Mouse (Mus musculus): ENCODE measurements around the gene Mrpl4. TPM values are rescaled to one million over a fixed set of nuclear protein-coding genes. Genes with fewer than 3 reads are reported as not detected.
A peak's percentile ranks its signal among the peaks of the same experiment; 100 is the strongest.

The Mrpl4 gene
- 98.6 and 112 TPM in 2 replicates for polyA plus RNA-seq (2014; fragmentation: Nextera tagmentation; extraction: Ambion mirVana)

DNA sequence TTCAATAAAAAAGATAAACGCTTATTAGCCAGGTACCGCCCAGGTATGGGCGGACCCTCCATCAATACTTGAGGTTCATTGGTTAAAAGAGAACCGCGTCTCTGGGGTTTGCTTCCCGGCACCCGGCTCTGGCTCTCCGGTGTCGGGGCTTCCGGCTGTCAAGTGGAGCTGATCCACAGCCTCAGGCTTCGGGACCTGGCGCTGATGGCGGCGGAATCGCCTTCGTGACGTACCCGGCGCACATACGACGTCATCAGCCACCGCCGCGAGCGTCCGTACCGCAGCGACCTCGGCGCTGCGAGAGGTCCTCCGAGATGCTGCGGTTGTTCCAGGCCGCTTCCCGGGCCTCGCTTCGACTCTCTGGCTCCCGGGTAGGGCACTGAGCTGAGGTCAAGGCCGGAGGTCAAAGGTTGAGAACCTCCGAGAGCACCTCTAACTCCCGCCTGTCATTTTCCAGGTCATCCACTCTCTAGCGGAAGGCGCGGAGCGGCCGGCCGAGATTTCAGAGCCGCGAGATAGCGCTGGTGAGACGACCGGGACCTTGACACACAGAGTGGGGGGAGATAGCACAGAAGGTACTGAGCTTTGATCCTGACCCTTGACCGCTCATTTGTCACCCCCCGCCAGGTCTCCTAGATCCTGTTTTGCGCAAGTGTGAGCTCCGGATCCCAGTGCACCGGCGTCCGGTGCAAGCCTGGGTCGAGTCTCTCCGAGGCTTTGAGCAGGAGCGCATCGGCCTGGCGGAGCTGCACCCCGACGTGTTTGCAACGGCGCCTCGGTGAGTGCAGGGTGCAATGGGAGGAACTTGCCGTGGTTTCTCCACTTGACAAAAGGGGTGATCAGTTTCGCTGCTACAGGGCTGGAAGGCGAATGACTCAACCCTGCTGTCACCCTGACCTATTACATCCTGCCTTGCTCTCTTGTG is at the start of gene Mrpl4:
Gene Mrpl4 (plus strand): TSS at position 112 of the 925 bp plus-strand sequence.
- Histone ChIP-seq H3K9ac (replicated peaks; ENCODE audit: low read length) (peak within 1 kb of the TSS; percentile 88), H3K27ac (replicated peaks; ENCODE audit: low read depth, low read length) (peak within 1 kb of the TSS; percentile 84), H3K4me1 (ENCODE audit: control insufficient read depth, insufficient read depth, low read length) (0 out of 2 replicates have a peak, but pooled peaks cover 3% of the 10 kb centered on the region), H3K27me3 (ENCODE audit: control insufficient read depth, insufficient read depth, low read length) (no peaks in the 10 kb centered on the region), H3K4me3 (replicated peaks; ENCODE audit: low read depth, low read length) (peak within 1 kb of the TSS; percentile 83), H3K4me2 (ENCODE audit: low read length) (peak within 1 kb of the TSS; percentile 86), H3K9me3 (ENCODE audit: control insufficient read depth, low read length) (no peaks in the 10 kb centered on the region), H3K36me3 (ENCODE audit: control insufficient read depth, insufficient read depth, low read length) (peaks cover 36% of the 10 kb centered on the region)
- DNase-seq (peak; percentile 96), ATAC-seq (ENCODE audit: low FRiP score, low TSS enrichment) (peak; percentile 91)
- under 1% methylated on average over 72 of the region's 72 CpGs for WGBS

DNA sequence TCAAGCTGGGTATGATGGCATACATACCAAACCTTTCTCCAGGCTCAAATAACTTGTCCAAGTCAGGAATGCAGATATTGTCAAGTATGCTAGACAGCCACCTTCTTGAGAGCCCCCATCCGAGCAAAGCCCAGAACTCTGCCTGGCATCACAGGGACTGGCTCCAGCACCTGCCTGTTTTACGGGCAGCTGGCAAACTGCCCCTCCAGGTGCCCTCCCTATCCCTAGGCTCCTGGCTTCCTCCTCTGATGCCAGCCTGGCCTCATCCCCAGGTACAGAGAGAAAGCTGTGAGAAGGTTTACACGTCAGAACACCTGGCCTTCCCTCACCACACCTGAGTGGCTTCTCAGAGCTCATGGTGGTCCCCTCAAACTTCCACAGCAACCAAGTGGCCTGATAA is 45.5 kb upstream of the Mrpl4 start:
- Histone ChIP-seq H3K27me3 (ENCODE audit: control insufficient read depth, insufficient read depth, low read length) (no peaks in the 10 kb centered on the region), H3K36me3 (ENCODE audit: control insufficient read depth, insufficient read depth, low read length) (no peaks in the 10 kb centered on the region), H3K9ac (replicated peaks; ENCODE audit: low read length) (no peak overlapping the region), H3K27ac (replicated peaks; ENCODE audit: low read depth, low read length) (no peak overlapping the region), H3K4me3 (replicated peaks; ENCODE audit: low read depth, low read length) (no peak overlapping the region), H3K4me1 (ENCODE audit: control insufficient read depth, insufficient read depth, low read length) (no peaks in the 10 kb centered on the region), H3K4me2 (ENCODE audit: low read length) (no peak overlapping the region), H3K9me3 (ENCODE audit: control insufficient read depth, low read length) (no peaks in the 10 kb centered on the region)
- ATAC-seq (ENCODE audit: low FRiP score, low TSS enrichment) (no peak), DNase-seq (no peak)
- WGBS: 78% methylated on average over 3 of the region's 3 CpGs

GRCm38 (mm10) chr9:20959430-20959938 is 43.1 kb upstream of the Mrpl4 start, which contains the start of gene Dnmt1:
Dnmt1 (minus strand) TSS chr9:20959888.
- Histone ChIP-seq H3K9ac (replicated peaks; ENCODE audit: low read length) (no peak within 1 kb of the TSS), H3K27ac (replicated peaks; ENCODE audit: low read depth, low read length) (no peak within 1 kb of the TSS), H3K4me2 (ENCODE audit: low read length) (no peak within 1 kb of the TSS), H3K4me3 (replicated peaks; ENCODE audit: low read depth, low read length) (no peak within 1 kb of the TSS), H3K9me3 (ENCODE audit: control insufficient read depth, low read length) (no peaks in the 10 kb centered on the region), H3K4me1 (ENCODE audit: control insufficient read depth, insufficient read depth, low read length) (no peaks in the 10 kb centered on the region), H3K36me3 (ENCODE audit: control insufficient read depth, insufficient read depth, low read length) (no peaks in the 10 kb centered on the region), H3K27me3 (ENCODE audit: control insufficient read depth, insufficient read depth, low read length) (no peaks in the 10 kb centered on the region)
- WGBS: 95% methylated on average over 2 of the region's 2 CpGs
- ATAC-seq (ENCODE audit: low FRiP score, low TSS enrichment): no peak
- no peak for DNase-seq

- no peak overlapping the region for H3K27ac ChIP-seq (replicated peaks; ENCODE audit: low read depth, low read length)
- 80% methylated on average over 9 of the region's 9 CpGs for WGBS
- H3K36me3 ChIP-seq (ENCODE audit: control insufficient read depth, insufficient read depth, low read length): no peaks in the 10 kb centered on the region
- H3K4me1 ChIP-seq (ENCODE audit: control insufficient read depth, insufficient read depth, low read length): no peaks in the 10 kb centered on the region
- ATAC-seq (ENCODE audit: low FRiP score, low TSS enrichment): no peak
- H3K9ac ChIP-seq (replicated peaks; ENCODE audit: low read length): no peak overlapping the region
- H3K4me3 ChIP-seq (replicated peaks; ENCODE audit: low read depth, low read length): no peak overlapping the region
- H3K27me3 ChIP-seq (ENCODE audit: control insufficient read depth, insufficient read depth, low read length): no peaks in the 10 kb centered on the region
- H3K4me2 ChIP-seq (ENCODE audit: low read length): no peak overlapping the region
- DNase-seq: no peak
- H3K9me3 ChIP-seq (ENCODE audit: control insufficient read depth, low read length): no peaks in the 10 kb centered on the region
Measured at GRCm38 (mm10) chr9:20961557-20961956, 41.0 kb upstream of the Mrpl4 start.

DNA sequence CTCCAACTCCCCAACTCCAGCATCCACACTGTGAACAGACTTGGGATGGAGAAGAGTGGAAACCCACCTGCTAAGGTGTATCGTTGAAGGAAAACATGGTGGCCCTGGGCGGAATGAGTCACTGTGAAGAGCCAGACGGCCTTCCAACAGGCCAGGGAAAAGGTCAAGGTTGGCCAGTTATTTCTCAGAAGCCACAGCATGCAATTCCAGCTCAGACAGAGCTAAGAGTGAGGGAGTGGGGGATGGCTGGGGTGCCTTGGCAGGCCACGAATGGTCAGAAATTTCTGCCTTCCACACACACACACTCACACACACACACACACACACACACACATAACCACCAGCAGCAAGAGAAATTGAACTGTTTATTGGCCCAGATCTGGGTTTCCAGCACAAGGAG is 36.9 kb upstream of the Mrpl4 start:
- 90% methylated on average over 4 of the region's 4 CpGs for WGBS
- Histone ChIP-seq H3K9ac (replicated peaks; ENCODE audit: low read length) (no peak overlapping the region), H3K4me2 (ENCODE audit: low read length) (no peak overlapping the region), H3K9me3 (ENCODE audit: control insufficient read depth, low read length) (no peaks in the 10 kb centered on the region), H3K36me3 (ENCODE audit: control insufficient read depth, insufficient read depth, low read length) (peaks cover 11% of the 10 kb centered on the region), H3K4me1 (ENCODE audit: control insufficient read depth, insufficient read depth, low read length) (no peaks in the 10 kb centered on the region), H3K27me3 (ENCODE audit: control insufficient read depth, insufficient read depth, low read length) (no peaks in the 10 kb centered on the region), H3K27ac (replicated peaks; ENCODE audit: low read depth, low read length) (no peak overlapping the region), H3K4me3 (replicated peaks; ENCODE audit: low read depth, low read length) (no peak overlapping the region)
- ATAC-seq (ENCODE audit: low FRiP score, low TSS enrichment): no peak
- DNase-seq: no peak

GRCm38 (mm10) chr9:20966008-20966407 is 36.5 kb upstream of the Mrpl4 start:
- 89% methylated on average over 3 of the region's 3 CpGs for WGBS
- no peak overlapping the region for H3K9ac ChIP-seq (replicated peaks; ENCODE audit: low read length)
- no peak for DNase-seq
- no peak overlapping the region for H3K4me3 ChIP-seq (replicated peaks; ENCODE audit: low read depth, low read length)
- no peaks in the 10 kb centered on the region for H3K9me3 ChIP-seq (ENCODE audit: control insufficient read depth, low read length)
- H3K27ac ChIP-seq (replicated peaks; ENCODE audit: low read depth, low read length): no peak overlapping the region
- no peaks in the 10 kb centered on the region for H3K4me1 ChIP-seq (ENCODE audit: control insufficient read depth, insufficient read depth, low read length)
- no peak for ATAC-seq (ENCODE audit: low FRiP score, low TSS enrichment)
- H3K4me2 ChIP-seq (ENCODE audit: low read length): no peak overlapping the region
- H3K27me3 ChIP-seq (ENCODE audit: control insufficient read depth, insufficient read depth, low read length): no peaks in the 10 kb centered on the region
- H3K36me3 ChIP-seq (ENCODE audit: control insufficient read depth, insufficient read depth, low read length): peaks cover 11% of the 10 kb centered on the region

DNA sequence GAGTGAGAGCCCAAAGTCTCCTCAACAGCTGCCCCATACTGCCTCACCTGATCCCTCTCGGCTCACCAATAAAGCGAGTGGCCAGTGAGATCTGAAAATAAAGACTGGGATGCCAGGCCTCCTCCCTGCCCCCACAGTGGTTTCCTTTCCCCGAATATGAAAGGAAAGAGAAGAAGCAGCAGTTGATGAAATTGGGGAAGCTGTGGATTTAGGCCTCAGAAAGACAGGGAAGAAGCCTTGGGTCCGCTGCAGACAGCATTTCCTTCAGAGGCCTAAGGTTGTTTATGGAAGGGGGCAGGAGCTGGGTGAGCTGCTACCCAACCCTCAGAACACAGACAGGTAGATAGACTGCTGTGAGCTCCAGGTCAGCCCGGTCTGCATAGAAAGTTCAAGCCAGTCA is 35.8 kb upstream of the Mrpl4 start:
- WGBS: 79% methylated on average over 5 of the region's 5 CpGs
- DNase-seq: no peak
- peaks cover 11% of the 10 kb centered on the region for H3K36me3 ChIP-seq (ENCODE audit: control insufficient read depth, insufficient read depth, low read length)
- H3K4me2 ChIP-seq (ENCODE audit: low read length): no peak overlapping the region
- H3K27me3 ChIP-seq (ENCODE audit: control insufficient read depth, insufficient read depth, low read length): no peaks in the 10 kb centered on the region
- ATAC-seq (ENCODE audit: low FRiP score, low TSS enrichment): no peak
- no peak overlapping the region for H3K9ac ChIP-seq (replicated peaks; ENCODE audit: low read length)
- H3K9me3 ChIP-seq (ENCODE audit: control insufficient read depth, low read length): no peaks in the 10 kb centered on the region
- H3K27ac ChIP-seq (replicated peaks; ENCODE audit: low read depth, low read length): no peak overlapping the region
- H3K4me3 ChIP-seq (replicated peaks; ENCODE audit: low read depth, low read length): no peak overlapping the region
- no peaks in the 10 kb centered on the region for H3K4me1 ChIP-seq (ENCODE audit: control insufficient read depth, insufficient read depth, low read length)

DNA sequence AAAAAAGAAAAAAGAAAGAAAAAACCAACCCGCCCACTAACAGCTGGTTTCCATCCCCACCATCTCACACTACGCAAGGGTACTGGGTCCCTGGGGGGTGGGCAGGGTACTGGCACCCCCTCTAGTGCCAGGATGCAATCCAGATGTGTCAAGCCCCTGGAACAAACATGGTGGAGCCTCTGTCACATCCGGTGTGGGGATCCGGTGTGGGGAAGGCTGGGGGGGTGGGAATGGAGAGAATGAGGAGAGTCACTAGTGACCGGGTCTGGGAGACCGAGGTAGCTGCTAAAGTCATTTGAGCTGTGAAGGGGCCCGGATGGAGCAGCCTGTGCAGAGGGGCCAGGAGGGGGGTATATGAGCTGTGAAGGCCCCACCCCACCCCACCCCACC is 30.8 kb upstream of the Mrpl4 start:
- H3K4me3 ChIP-seq (replicated peaks; ENCODE audit: low read depth, low read length): no peak overlapping the region
- WGBS: 72% methylated on average over 7 of the region's 7 CpGs
- ATAC-seq (ENCODE audit: low FRiP score, low TSS enrichment): no peak

More for the DNA sequence above, 30.8 kb upstream of the Mrpl4 start:
- Histone ChIP-seq H3K9ac (replicated peaks; ENCODE audit: low read length) (0 out of 2 replicates have a peak overlapping the region, but pooled peaks have one; percentile 16), H3K4me2 (ENCODE audit: low read length) (no peak overlapping the region), H3K9me3 (ENCODE audit: control insufficient read depth, low read length) (no peaks in the 10 kb centered on the region), H3K4me1 (ENCODE audit: control insufficient read depth, insufficient read depth, low read length) (peaks cover 23% of the 10 kb centered on the region), H3K27ac (replicated peaks; ENCODE audit: low read depth, low read length) (no peak overlapping the region), H3K36me3 (ENCODE audit: control insufficient read depth, insufficient read depth, low read length) (peaks cover 11% of the 10 kb centered on the region), H3K27me3 (ENCODE audit: control insufficient read depth, insufficient read depth, low read length) (no peaks in the 10 kb centered on the region)
- no peak for DNase-seq
